Mouse (Mus musculus) kidney, postnatal 0 days (tissue): ENCODE measurements around the gene Nlk. TPM values are rescaled to one million over a fixed set of nuclear protein-coding genes. Genes with fewer than 3 reads are reported as not detected.
A peak's percentile ranks its signal among the peaks of the same experiment; 100 is the strongest.

Source experiments
- ATAC-seq: fragments of 200-750 bp; cut with Nextera tagmentation; replicated peaks from 2 replicates; pipeline ENCODE4 v1.8.0; 2017; ENCODE audit warnings: low read depth, moderate number of reproducible peaks, moderate TSS enrichment, moderate library complexity; ENCODE audit not compliant: low FRiP score
- DNase-seq: peaks from one replicate; pipeline ENCODE4 v3.0.0-alpha.2; 2016; ENCODE audit warnings: low spot score
- H3K27ac ChIP-seq: fragments of 300-500 bp; sonication (generic); 2 replicates; pipeline ENCODE4 v1.5.1; 2014; ENCODE audit warnings: mild to moderate bottlenecking
- H3K27me3 ChIP-seq: fragments of 300-500 bp; sonication (generic); 2 replicates; pipeline ENCODE4 v1.6.1; 2014; ENCODE audit warnings: low read length, mixed read lengths; ENCODE audit not compliant: insufficient read depth
- H3K36me3 ChIP-seq: fragments of 300-500 bp; sonication (generic); 2 replicates; pipeline ENCODE4 v1.6.1; 2014; ENCODE audit warnings: low read length, mixed read lengths; ENCODE audit not compliant: insufficient read depth
- H3K4me1 ChIP-seq: fragments of 300-500 bp; sonication (generic); replicated peaks from 2 replicates; pipeline ENCODE4 v1.6.1; 2014; ENCODE audit warnings: antibody characterized with exemption, low read length, mixed read lengths; ENCODE audit not compliant: insufficient read depth
- H3K4me2 ChIP-seq: fragments of 300-500 bp; sonication (generic); 2 replicates; pipeline ENCODE4 v1.6.1; 2014; ENCODE audit warnings: mild to moderate bottlenecking, low read length, moderate library complexity, mixed read lengths
- H3K4me3 ChIP-seq: fragments of 300-500 bp; sonication (generic); replicated peaks from 2 replicates; pipeline ENCODE4 v1.5.1; 2014; ENCODE audit warnings: low read depth, low read length
- H3K9ac ChIP-seq: fragments of 300-500 bp; sonication (generic); 2 replicates; pipeline ENCODE4 v1.6.1; 2014; ENCODE audit warnings: low read depth, low read length
- H3K9me3 ChIP-seq: fragments of 300-500 bp; sonication (generic); replicated peaks from 2 replicates; pipeline ENCODE4 v1.6.1; 2016; ENCODE audit warnings: low read length, inconsistent platforms, mixed read lengths
- CTCF ChIP-seq: IDR thresholded peaks from 2 replicates; pipeline ENCODE4 v1.5.1; 2016; ENCODE audit warnings: antibody characterized with exemption, low read depth, mild to moderate bottlenecking, moderate library complexity
- WGBS: fragments of 180-500 bp; shearing (Covaris S2); extraction: QIAGEN DNeasy Blood & Tissue Kit; methylation state at CpG from one replicate; pipeline ENCODE4 v1.1.7; 2014; 5-methylcytosine and 5-hydroxymethylcytosine counted together
- polyA plus RNA-seq: library from polyadenylated mRNA; unstranded; fragments of >200 nt; fragmentation: Nextera tagmentation; extraction: Ambion mirVana; gene quantifications from 2 replicates; pipeline ENCODE4 v1.2.1, GENCODE M21; 2015

Nlk gene
- 19.2 and 20.8 TPM in 2 replicates for polyA plus RNA-seq

GRCm38 (mm10) chr11:78696777-78697752 lies at the start of gene Nlk:
Gene Nlk, minus strand, starts transcription at chr11:78697373.
- peak; percentile 99 for DNase-seq
- Histone ChIP-seq H3K4me1 (peaks cover 14% of the 10 kb centered on the region), H3K27ac (peak within 1 kb of the TSS; percentile 90), H3K9ac (peak within 1 kb of the TSS; percentile 91), H3K9me3 (no peaks in the 10 kb centered on the region), H3K4me2 (peak within 1 kb of the TSS; percentile 77), H3K4me3 (peak within 1 kb of the TSS; percentile 90), H3K36me3 (no peaks in the 10 kb centered on the region), H3K27me3 (no peaks in the 10 kb centered on the region)
- peak; percentile 99 for ATAC-seq
- TF ChIP-seq CTCF, result no peak
- under 1% methylated on average over 51 of the region's 65 CpGs for WGBS

- H3K36me3 ChIP-seq, result peaks cover 9% of the 10 kb centered on the region; the same call in 1 of the 2 replicates
- ATAC-seq (no peak), DNase-seq (no peak)
- H3K9me3 ChIP-seq, result no peaks in the 10 kb centered on the region
- H3K27ac ChIP-seq, result no peak overlapping the region
- no peaks in the 10 kb centered on the region for H3K27me3 ChIP-seq
- no peak for TF ChIP-seq CTCF
- H3K9ac ChIP-seq, result no peak overlapping the region
- H3K4me3 ChIP-seq, result no peak overlapping the region
- no peaks in the 10 kb centered on the region for H3K4me1 ChIP-seq
- no peak overlapping the region for H3K4me2 ChIP-seq
- WGBS, result 87% methylated on average over 7 of the region's 7 CpGs
Measured at GRCm38 (mm10) chr11:78746264-78746663, 49.1 kb upstream of the Nlk start.

GRCm38 (mm10) chr11:78745475-78745874 lies 48.3 kb upstream of the Nlk start:
- ATAC-seq, result no peak
- peaks cover 9% of the 10 kb centered on the region; the same call in 1 of the 2 replicates for H3K36me3 ChIP-seq
- 50% methylated on average over 4 of the region's 4 CpGs for WGBS
- peak; percentile 27 for DNase-seq
- no peaks in the 10 kb centered on the region for H3K4me1 ChIP-seq
- no peak for TF ChIP-seq CTCF
- no peak overlapping the region for H3K4me2 ChIP-seq
- H3K9me3 ChIP-seq, result no peaks in the 10 kb centered on the region
- H3K4me3 ChIP-seq, result no peak overlapping the region
- H3K27ac ChIP-seq, result 0 out of 2 replicates have a peak overlapping the region, but pooled peaks have one; percentile 32
- no peak overlapping the region for H3K9ac ChIP-seq
- no peaks in the 10 kb centered on the region for H3K27me3 ChIP-seq

- no peaks in the 10 kb centered on the region for H3K27me3 ChIP-seq
- 78% methylated on average over 3 of the region's 3 CpGs for WGBS
- H3K4me3 ChIP-seq, result no peak overlapping the region
- no peaks in the 10 kb centered on the region for H3K36me3 ChIP-seq
- DNase-seq (no peak), ATAC-seq (no peak)
- H3K27ac ChIP-seq, result no peak overlapping the region
- no peak overlapping the region for H3K9ac ChIP-seq
- H3K4me2 ChIP-seq, result no peak overlapping the region
- no peaks in the 10 kb centered on the region for H3K9me3 ChIP-seq
- TF ChIP-seq CTCF, result no peak
- H3K4me1 ChIP-seq, result no peaks in the 10 kb centered on the region
Measured at GRCm38 (mm10) chr11:78742461-78742860, 45.3 kb upstream of the Nlk start.

GRCm38 (mm10) chr11:78741958-78742357 lies 44.8 kb upstream of the Nlk start:
- H3K4me2 ChIP-seq, result no peak overlapping the region
- no peak for DNase-seq
- 75% methylated on average over 7 of the region's 7 CpGs for WGBS

GRCm38 (mm10) chr11:78739361-78739760 lies 42.2 kb upstream of the Nlk start:
- Histone ChIP-seq H3K4me2 (no peak overlapping the region), H3K4me1 (no peaks in the 10 kb centered on the region), H3K9me3 (no peaks in the 10 kb centered on the region), H3K4me3 (no peak overlapping the region), H3K9ac (no peak overlapping the region), H3K36me3 (no peaks in the 10 kb centered on the region), H3K27me3 (no peaks in the 10 kb centered on the region), H3K27ac (no peak overlapping the region)
- no peak for ATAC-seq
- no peak for DNase-seq
- no peak for TF ChIP-seq CTCF

More at GRCm38 (mm10) chr11:78741958-78742357, 44.8 kb upstream of the Nlk start:
- H3K4me3 ChIP-seq, result no peak overlapping the region
- H3K4me1 ChIP-seq, result no peaks in the 10 kb centered on the region
- no peak for TF ChIP-seq CTCF
- no peaks in the 10 kb centered on the region for H3K27me3 ChIP-seq
- ATAC-seq, result no peak
- H3K27ac ChIP-seq, result no peak overlapping the region
- no peak overlapping the region for H3K9ac ChIP-seq
- H3K9me3 ChIP-seq, result no peaks in the 10 kb centered on the region
- no peaks in the 10 kb centered on the region for H3K36me3 ChIP-seq
